Mouse (Mus musculus) megakaryocyte progenitor cell, adult 5-6 weeks (primary cell): ENCODE measurements around the gene Dntt. TPM values are rescaled to one million over a fixed set of nuclear protein-coding genes. Genes with fewer than 3 reads are reported as not detected.

Source experiments
- total RNA-seq, 2 experiments: library from RNA; stranded (forward) in 1 of 2; stranded (reverse) in 1 of 2; fragments of 157-497, 149-512 nt in 1 of 2; fragments of 200-1000 nt in 1 of 2; gene quantifications; 2 replicates each; pipeline versions ENCODE4 v1.2.3 to v1.2.4; 2015 to 2017

The Dntt gene
- total RNA-seq, 2 experiments from 2014 or later = 10.0 to 18.3 TPM

Other genes with a start within 250 kb of the Dntt start
- gene Ccnj, start 198.0 kb upstream of the Dntt start, total RNA-seq (2015) = 3.9 and 4.6 TPM in 2 replicates
- gene Ccnj, start 198.0 kb upstream of the Dntt start, total RNA-seq (2017) = 5.5 and 8.4 TPM in 2 replicates
- 26.8 and 31.2 TPM in 2 replicates for gene Zfp518a, start 134.6 kb upstream of the Dntt start, total RNA-seq (2015)
- gene Zfp518a, start 134.6 kb upstream of the Dntt start, total RNA-seq (2017) = 23.6 and 29.0 TPM in 2 replicates
- 0.84 TPM in 1 of 2 replicates, not detected in the other for gene Blnk, start 34.7 kb upstream of the Dntt start, total RNA-seq (2015)
- 0.25 TPM in 1 of 2 replicates, not detected in the other for gene Blnk, start 34.7 kb upstream of the Dntt start, total RNA-seq (2017)
- not detected in 2 replicates for gene Opalin, start 47.8 kb downstream of the Dntt start, total RNA-seq (2015)
- gene Opalin, start 47.8 kb downstream of the Dntt start, total RNA-seq (2017) = not detected in 2 replicates
- gene Tll2, start 177.6 kb downstream of the Dntt start, total RNA-seq (2015) = 0.05 TPM in 1 of 2 replicates, not detected in the other
- gene Tll2, start 177.6 kb downstream of the Dntt start, total RNA-seq (2017) = not detected in 2 replicates
- gene Tm9sf3, start 234.7 kb downstream of the Dntt start, total RNA-seq (2015) = 167 and 198 TPM in 2 replicates
- 280 and 301 TPM in 2 replicates for gene Tm9sf3, start 234.7 kb downstream of the Dntt start, total RNA-seq (2017)